Mouse (Mus musculus): ENCODE data around the gene Gm11172.

- no peak for TF ChIP-seq CTCF (IDR thresholded peaks at IDR 0.05; ENCODE audit: low read depth)
- TF ChIP-seq EP300 (IDR thresholded peaks at IDR 0.05; ENCODE audit: low read depth): no peak
These were observed 33.2 kb downstream of the Gm11172 start for GRCm38 (mm10) chr16:10845952-10846351.
